Mouse (Mus musculus) midbrain, embryonic 15.5 days (tissue): ENCODE results near the gene Camk2d. TPM values are rescaled to one million over a fixed set of nuclear protein-coding genes. Genes with fewer than 3 reads are reported as not detected.

ENCODE experiments used
- ATAC-seq: fragments of 200-750 bp; cut with Nextera tagmentation; replicated peaks from 2 replicates; pipeline ENCODE4 v1.8.0; 2017; ENCODE audit warnings: moderate TSS enrichment
- H3K27ac ChIP-seq: fragments of 300-500 bp; sonication (generic); 2 replicates; pipeline ENCODE4 v1.5.1; 2015; ENCODE audit warnings: mild to moderate bottlenecking, inconsistent platforms
- H3K27me3 ChIP-seq: fragments of 300-500 bp; sonication (generic); replicated peaks from 2 replicates; pipeline ENCODE4 v1.6.1; 2015; ENCODE audit warnings: inconsistent platforms
- H3K36me3 ChIP-seq: fragments of 300-500 bp; sonication (generic); replicated peaks from 2 replicates; pipeline ENCODE4 v1.6.1; 2015; ENCODE audit warnings: inconsistent platforms
- H3K4me1 ChIP-seq: fragments of 300-500 bp; sonication (generic); 2 replicates; pipeline ENCODE4 v1.6.1; 2015; ENCODE audit warnings: inconsistent platforms
- H3K4me2 ChIP-seq: fragments of 300-500 bp; sonication (generic); 2 replicates; pipeline ENCODE4 v1.6.1; 2015; ENCODE audit warnings: inconsistent platforms, mild to moderate bottlenecking, moderate library complexity
- H3K4me3 ChIP-seq: fragments of 300-500 bp; sonication (generic); 2 replicates; pipeline ENCODE4 v1.5.1; 2015; ENCODE audit warnings: mild to moderate bottlenecking, inconsistent platforms
- H3K9ac ChIP-seq: fragments of 300-500 bp; sonication (generic); 2 replicates; pipeline ENCODE4 v1.6.1; 2015; ENCODE audit warnings: mild to moderate bottlenecking, inconsistent platforms
- H3K9me3 ChIP-seq: fragments of 300-500 bp; sonication (generic); 2 replicates; pipeline ENCODE4 v1.6.1; 2016; ENCODE audit warnings: inconsistent platforms
- WGBS: fragments of 180-500 bp; shearing (Covaris S2); methylation state at CpG from one replicate; pipeline ENCODE4 v1.1.7; 2015; ENCODE audit warnings: mixed read lengths; 5-methylcytosine and 5-hydroxymethylcytosine counted together
- polyA plus RNA-seq: library from polyadenylated mRNA; unstranded; fragments of >200 nt; fragmentation: Nextera tagmentation; extraction: Ambion mirVana; gene quantifications from 2 replicates; pipeline ENCODE4 v1.2.1, GENCODE M21; 2015

The Camk2d gene
- polyA plus RNA-seq, 1 experiment from 2014 or later: 54.7 TPM

DNA sequence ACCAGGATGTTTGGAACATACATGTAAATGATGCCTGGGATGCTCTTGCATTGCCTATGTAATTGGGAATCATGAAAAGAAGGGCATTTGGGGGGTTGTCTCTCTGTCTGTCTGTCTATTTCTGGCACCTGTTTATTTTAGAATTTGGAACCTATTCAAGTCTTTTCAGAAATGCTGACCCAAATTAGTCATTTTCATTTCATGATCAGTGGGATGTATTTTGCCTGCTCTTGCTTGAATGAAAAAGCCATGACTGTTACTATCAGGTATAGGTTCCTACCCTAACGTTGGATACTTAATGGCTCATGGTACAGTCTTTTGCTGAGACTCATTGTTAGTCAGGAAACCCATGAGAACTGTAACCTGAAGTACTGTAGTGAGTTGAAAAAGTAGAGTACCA is 144.0 kb downstream of the Camk2d start:
- no peak overlapping the region for H3K4me3 ChIP-seq
- H3K4me1 ChIP-seq: no peaks in the 10 kb centered on the region
- H3K27me3 ChIP-seq: no peaks in the 10 kb centered on the region
- H3K9ac ChIP-seq: no peak overlapping the region
- H3K9me3 ChIP-seq: no peaks in the 10 kb centered on the region
- no peaks in the 10 kb centered on the region for H3K36me3 ChIP-seq
- WGBS: 91% methylated on average over 1 of the region's 1 CpGs
- no peak overlapping the region for H3K27ac ChIP-seq
- no peak overlapping the region for H3K4me2 ChIP-seq
- no peak for ATAC-seq

- no peak for ATAC-seq
These were observed 148.5 kb downstream of the Camk2d start for GRCm38 (mm10) chr3:126744432-126745133.

DNA sequence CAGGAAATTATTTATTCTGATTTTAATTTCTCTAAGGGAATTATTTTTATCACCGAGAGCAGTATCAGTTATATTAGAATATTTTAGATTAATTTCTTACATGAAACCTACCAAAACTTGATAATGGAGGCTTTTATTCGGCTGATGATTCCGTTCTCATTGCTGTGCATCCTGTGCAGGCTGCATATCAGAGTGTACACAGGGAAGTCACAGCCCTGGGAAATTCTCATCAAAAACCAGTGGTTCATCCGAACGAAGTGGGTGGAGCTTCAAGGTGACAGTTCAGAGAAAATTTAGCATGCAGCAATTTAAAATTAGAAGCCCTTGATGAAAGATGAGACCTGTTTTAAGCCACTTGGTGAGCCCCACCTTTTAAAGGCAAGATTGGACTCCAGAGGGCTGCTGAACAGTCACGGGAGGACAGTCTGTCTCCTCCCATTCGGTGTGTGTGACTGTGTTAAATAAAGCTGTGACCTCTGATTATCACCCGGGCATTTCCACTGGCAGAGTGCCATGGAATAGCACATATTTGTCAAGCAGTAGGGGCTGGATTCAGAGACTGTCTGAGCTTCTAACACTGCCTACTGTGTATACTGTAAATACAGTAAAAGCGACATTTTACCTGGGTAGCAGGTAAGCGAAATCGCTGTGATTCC is 150.2 kb downstream of the Camk2d start:
- ATAC-seq: peak; percentile 40
- no peak overlapping the region for H3K27ac ChIP-seq
- H3K4me2 ChIP-seq: no peak overlapping the region
- no peak overlapping the region for H3K4me3 ChIP-seq
- H3K4me1 ChIP-seq: peaks cover 5% of the 10 kb centered on the region; the same call in 1 of the 2 replicates
- H3K36me3 ChIP-seq: no peaks in the 10 kb centered on the region
- H3K9ac ChIP-seq: no peak overlapping the region
- WGBS: 63% methylated on average over 11 of the region's 11 CpGs
- H3K27me3 ChIP-seq: no peaks in the 10 kb centered on the region
- H3K9me3 ChIP-seq: no peaks in the 10 kb centered on the region

More at GRCm38 (mm10) chr3:126744432-126745133, 148.5 kb downstream of the Camk2d start:
- H3K27ac ChIP-seq: no peak overlapping the region
- H3K4me3 ChIP-seq: no peak overlapping the region
- H3K27me3 ChIP-seq: no peaks in the 10 kb centered on the region
- WGBS: 57% methylated on average over 3 of the region's 3 CpGs
- no peaks in the 10 kb centered on the region for H3K36me3 ChIP-seq
- no peak overlapping the region for H3K4me2 ChIP-seq
- H3K4me1 ChIP-seq: peaks cover 5% of the 10 kb centered on the region; the same call in 1 of the 2 replicates
- H3K9me3 ChIP-seq: no peaks in the 10 kb centered on the region
- no peak overlapping the region for H3K9ac ChIP-seq

GRCm38 (mm10) chr3:126747628-126748027 is 151.5 kb downstream of the Camk2d start:
- Histone ChIP-seq H3K4me3 (no peak overlapping the region), H3K36me3 (no peaks in the 10 kb centered on the region), H3K4me1 (peaks cover 5% of the 10 kb centered on the region; the same call in 1 of the 2 replicates), H3K9me3 (no peaks in the 10 kb centered on the region), H3K27ac (no peak overlapping the region), H3K4me2 (no peak overlapping the region), H3K27me3 (no peaks in the 10 kb centered on the region), H3K9ac (no peak overlapping the region)
- no peak for ATAC-seq
- 79% methylated on average over 3 of the region's 3 CpGs for WGBS

DNA sequence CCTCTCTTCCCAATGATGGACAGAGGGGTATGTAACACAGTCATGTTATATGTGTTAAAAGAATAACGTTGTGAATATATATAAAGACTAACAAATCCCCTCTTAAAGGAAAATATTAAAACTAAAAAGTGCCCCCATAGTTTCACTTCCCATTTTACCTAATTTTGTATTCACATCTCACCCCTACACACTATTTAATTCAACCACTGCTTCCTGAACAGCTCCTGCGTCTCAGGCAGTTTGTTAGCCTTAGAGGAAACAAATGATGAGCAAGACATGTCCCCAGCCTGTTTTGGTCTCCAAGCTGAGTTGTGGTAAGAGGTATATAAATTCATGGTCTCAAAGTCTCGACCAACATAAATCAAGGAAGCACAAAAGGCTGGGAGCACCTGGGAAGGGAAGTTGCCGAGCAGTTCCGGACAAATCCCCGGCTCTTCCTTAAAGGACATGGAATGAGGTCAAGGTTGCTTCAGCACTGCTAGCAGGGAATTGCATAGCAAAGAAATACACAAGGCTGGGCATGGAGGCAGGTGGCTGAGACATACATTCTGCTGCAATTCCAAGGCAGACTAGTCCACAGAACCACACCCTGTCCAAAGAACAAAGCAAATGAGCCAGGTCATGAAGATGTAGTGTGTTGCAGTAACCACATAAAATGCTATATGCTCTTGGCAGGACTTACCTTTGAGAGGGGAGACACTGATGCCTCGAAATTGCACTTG is 155.4 kb downstream of the Camk2d start:
- H3K9ac ChIP-seq: no peak overlapping the region
- no peak overlapping the region for H3K27ac ChIP-seq
- no peak overlapping the region for H3K4me3 ChIP-seq
- no peaks in the 10 kb centered on the region for H3K27me3 ChIP-seq
- peaks cover 1% of the 10 kb centered on the region; the same call in 1 of the 2 replicates for H3K4me1 ChIP-seq
- no peaks in the 10 kb centered on the region for H3K36me3 ChIP-seq
- no peak overlapping the region for H3K4me2 ChIP-seq
- no peak for ATAC-seq
- WGBS: 83% methylated on average over 7 of the region's 7 CpGs
- no peaks in the 10 kb centered on the region for H3K9me3 ChIP-seq

DNA sequence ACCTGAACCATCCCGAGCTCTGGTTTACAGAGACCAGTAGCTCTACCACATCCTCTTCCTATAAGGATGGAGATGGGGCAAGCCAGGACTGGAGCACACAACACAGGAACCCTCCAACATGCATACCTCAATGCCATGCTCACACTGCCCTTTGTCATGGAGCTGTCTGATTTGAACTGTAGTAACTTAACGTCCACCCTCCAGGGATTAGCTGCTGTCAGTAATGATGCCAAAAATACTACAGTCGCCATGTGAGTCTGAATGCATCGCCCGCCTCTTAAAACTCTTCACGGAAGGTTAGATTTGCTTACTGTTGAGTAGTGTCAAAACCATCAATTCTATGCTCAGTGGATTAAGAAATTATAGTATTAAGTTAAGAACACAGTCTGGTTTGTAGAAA is 156.9 kb downstream of the Camk2d start:
- H3K36me3 ChIP-seq: no peaks in the 10 kb centered on the region
- H3K4me1 ChIP-seq: no peaks in the 10 kb centered on the region
- no peak overlapping the region for H3K4me2 ChIP-seq
- no peak for ATAC-seq
- H3K4me3 ChIP-seq: no peak overlapping the region
- no peaks in the 10 kb centered on the region for H3K27me3 ChIP-seq
- no peak overlapping the region for H3K9ac ChIP-seq
- no peak overlapping the region for H3K27ac ChIP-seq
- WGBS: 89% methylated on average over 6 of the region's 6 CpGs
- no peaks in the 10 kb centered on the region for H3K9me3 ChIP-seq

- Histone ChIP-seq H3K9ac (no peak overlapping the region), H3K4me1 (no peaks in the 10 kb centered on the region), H3K27ac (no peak overlapping the region), H3K4me3 (no peak overlapping the region), H3K4me2 (no peak overlapping the region), H3K9me3 (no peaks in the 10 kb centered on the region), H3K27me3 (no peaks in the 10 kb centered on the region), H3K36me3 (no peaks in the 10 kb centered on the region)
- no peak for ATAC-seq
- 89% methylated on average over 1 of the region's 1 CpGs for WGBS
These were observed 162.3 kb downstream of the Camk2d start for GRCm38 (mm10) chr3:126758398-126758797.

- 82% methylated on average over 3 of the region's 3 CpGs for WGBS
These were observed 164.5 kb downstream of the Camk2d start for GRCm38 (mm10) chr3:126760608-126761007.

GRCm38 (mm10) chr3:126764745-126765144 is 168.6 kb downstream of the Camk2d start:
- ATAC-seq: no peak
- WGBS: 87% methylated on average over 4 of the region's 4 CpGs
- H3K4me3 ChIP-seq: no peak overlapping the region

More at GRCm38 (mm10) chr3:126760608-126761007, 164.5 kb downstream of the Camk2d start:
- Histone ChIP-seq H3K4me1 (no peaks in the 10 kb centered on the region), H3K9me3 (no peaks in the 10 kb centered on the region), H3K4me2 (no peak overlapping the region), H3K27ac (no peak overlapping the region), H3K4me3 (no peak overlapping the region), H3K27me3 (no peaks in the 10 kb centered on the region), H3K9ac (no peak overlapping the region), H3K36me3 (no peaks in the 10 kb centered on the region)
- ATAC-seq: no peak

DNA sequence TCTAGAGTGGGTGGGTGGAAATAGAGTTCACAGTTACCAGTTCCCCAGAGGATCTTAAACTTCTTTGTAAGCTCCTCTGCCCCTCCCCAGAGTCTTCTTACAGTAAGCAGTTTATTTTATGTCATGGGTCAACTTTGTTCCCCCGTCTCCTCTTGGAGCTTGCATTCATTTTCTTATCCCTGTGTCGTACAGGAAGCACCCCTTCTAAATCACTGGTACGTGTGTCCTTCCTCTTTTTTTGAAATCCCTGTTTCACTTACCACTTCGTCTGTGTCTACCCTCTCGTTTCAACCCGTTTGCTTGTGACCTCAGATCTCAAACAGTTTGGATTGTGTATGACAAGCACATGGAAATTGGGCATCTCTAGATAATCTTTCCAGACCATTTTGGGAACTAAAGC is 174.0 kb downstream of the Camk2d start:
- ATAC-seq: no peak
- Histone ChIP-seq H3K27me3 (no peaks in the 10 kb centered on the region), H3K4me3 (no peak overlapping the region), H3K36me3 (no peaks in the 10 kb centered on the region), H3K4me1 (no peaks in the 10 kb centered on the region), H3K9ac (no peak overlapping the region), H3K9me3 (no peaks in the 10 kb centered on the region), H3K27ac (no peak overlapping the region), H3K4me2 (no peak overlapping the region)
- 75% methylated on average over 6 of the region's 6 CpGs for WGBS

More at GRCm38 (mm10) chr3:126764745-126765144, 168.6 kb downstream of the Camk2d start:
- Histone ChIP-seq H3K9ac (no peak overlapping the region), H3K4me2 (no peak overlapping the region), H3K27ac (no peak overlapping the region), H3K4me1 (no peaks in the 10 kb centered on the region), H3K36me3 (no peaks in the 10 kb centered on the region), H3K9me3 (no peaks in the 10 kb centered on the region), H3K27me3 (no peaks in the 10 kb centered on the region)

GRCm38 (mm10) chr3:126771032-126771431 is 174.9 kb downstream of the Camk2d start:
- H3K36me3 ChIP-seq: no peaks in the 10 kb centered on the region
- no peaks in the 10 kb centered on the region for H3K4me1 ChIP-seq
- no peak overlapping the region for H3K9ac ChIP-seq
- no peak overlapping the region for H3K27ac ChIP-seq
- no peak overlapping the region for H3K4me2 ChIP-seq
- no peak overlapping the region for H3K4me3 ChIP-seq
- no peaks in the 10 kb centered on the region for H3K27me3 ChIP-seq
- WGBS: 84% methylated on average over 8 of the region's 8 CpGs
- no peaks in the 10 kb centered on the region for H3K9me3 ChIP-seq
- no peak for ATAC-seq

GRCm38 (mm10) chr3:126771541-126771940 is 175.4 kb downstream of the Camk2d start:
- no peak overlapping the region for H3K4me3 ChIP-seq
- no peak overlapping the region for H3K4me2 ChIP-seq
- no peaks in the 10 kb centered on the region for H3K36me3 ChIP-seq
- no peaks in the 10 kb centered on the region for H3K4me1 ChIP-seq
- H3K27me3 ChIP-seq: no peaks in the 10 kb centered on the region
- H3K9ac ChIP-seq: no peak overlapping the region
- peak; percentile 81 for ATAC-seq
- H3K9me3 ChIP-seq: no peaks in the 10 kb centered on the region
- 31% methylated on average over 6 of the region's 6 CpGs for WGBS
- no peak overlapping the region for H3K27ac ChIP-seq
